9 mouse cellular contexts compared by ENCODE assay signal in genomic region chr1:172550551-172550951, GRCm38 (mm10). TPM values are rescaled to one million over a fixed set of nuclear protein-coding genes. Genes with fewer than 3 reads are reported as not detected.
A peak's percentile ranks its signal among the peaks of the same experiment; 100 is the strongest.
DNase-seq lines count a peak whose midpoint lies in the region; ATAC-seq lines count a peak whose summit lies in the region.
"Had no signal": no experiment of that assay in that cellular context is flagged by ENCODE, and none has a peak within 500 bp of the region (broad histone marks: within the 10 kb centered on the region; RNA-seq: fewer than 3 reads in every experiment).

No protein-coding gene starts in this region.

- peaks cover 47% of the 10 kb centered on the region for H3K27me3 ChIP-seq in liver, embryonic 12.5 days (replicated peaks)

- DNase-seq in adrenal gland, postnatal 10 days, result peak; percentile 48
- DNase-seq in adrenal gland, adult 8-10 months, result no peak
- peak; percentile 83 for DNase-seq in brain, adult 2 months (ENCODE audit: low read depth, low spot score)
- peak; percentile 77 for DNase-seq in heart, adult 8-10 months (ENCODE audit: low spot score)
- peak; percentile 49 for DNase-seq in kidney, adult 11 months
- DNase-seq in monocyte, adult 2 months (ENCODE audit: low read depth in 1 of 2, low spot score in 2 of 2), result peak; percentile 21 to 48
- DNase-seq in spleen, postnatal 4 days (ENCODE audit: low spot score in 2 of 2), result peak; percentile 54 to 73

- H3K9ac ChIP-seq in liver, embryonic 12.5 days, result no peak overlapping the region

- peak overlapping the region; percentile 51 for H3K4me2 ChIP-seq in liver, embryonic 12.5 days

- WGBS in liver, embryonic 12.5 days (ENCODE audit: insufficient replicate concordance), result 1% methylated on average over 8 of the region's 8 CpGs

- no peak overlapping the region for H3K27ac ChIP-seq in liver, embryonic 12.5 days

- peak overlapping the region; percentile 37 for H3K4me3 ChIP-seq in liver, embryonic 12.5 days

- H3K4me1 ChIP-seq in liver, embryonic 12.5 days, result peaks cover 10% of the 10 kb centered on the region; the same call in 1 of the 2 replicates

- no peaks in the 10 kb centered on the region for H3K36me3 ChIP-seq in liver, embryonic 12.5 days

- no peaks in the 10 kb centered on the region for H3K9me3 ChIP-seq in liver, embryonic 12.5 days (replicated peaks)

- no peak for ATAC-seq in liver, embryonic 12.5 days

RNA-seq across cellular contexts. Expression of gene Vsig8, which starts 5.2 kb away (rescaled TPM):
- total RNA-seq in adrenal gland, postnatal 10 days (2021), result under 1 TPM; 0.24 to 0.30 TPM
- 1 to 10 TPM in 1 of 4 experiments, under 1 TPM in 2, not detected in 1; 0.38 to 1.1 (median 0.43) TPM for total RNA-seq in adrenal gland, adult 8-10 months (2022)
- total RNA-seq in heart, adult 8-10 months (2022), result not detected
- not detected in 2 replicates for polyA plus RNA-seq in liver, embryonic 12.5 days (2016; fragmentation: Nextera tagmentation; extraction: Ambion mirVana)

RNA-seq across cellular contexts. Expression of gene Cfap45, which starts 29.9 kb away (rescaled TPM):
- 1 to 10 TPM in 1 of 2 experiments, under 1 TPM in 1; 0.96 to 2.6 TPM for total RNA-seq in adrenal gland, postnatal 10 days (2021)
- total RNA-seq in adrenal gland, adult 8-10 months (2022), result under 1 TPM; 0.17 to 0.62 (median 0.36) TPM
- under 1 TPM; 0.19 to 0.98 (median 0.46) TPM for total RNA-seq in heart, adult 8-10 months (2022)
- 0.55 and 0.79 TPM in 2 replicates for polyA plus RNA-seq in liver, embryonic 12.5 days (2016; fragmentation: Nextera tagmentation; extraction: Ambion mirVana)

RNA-seq across cellular contexts. Expression of gene Slamf8, which starts 39.8 kb away (rescaled TPM):
- total RNA-seq in adrenal gland, postnatal 10 days (2021), result under 1 TPM in 1 of 2 experiments, not detected in 1; 0.58 TPM
- 1 to 10 TPM in 1 of 4 experiments, under 1 TPM in 3; 0.17 to 1.1 (median 0.89) TPM for total RNA-seq in adrenal gland, adult 8-10 months (2022)
- under 1 TPM; 0.16 to 0.31 (median 0.24) TPM for total RNA-seq in heart, adult 8-10 months (2022)
- not detected in 2 replicates for polyA plus RNA-seq in liver, embryonic 12.5 days (2016; fragmentation: Nextera tagmentation; extraction: Ambion mirVana)
- total RNA-seq: layer of hippocampus, adult 18-20 months had no signal

RNA-seq across cellular contexts. Expression of gene Tagln2, which starts 50.7 kb away (rescaled TPM):
- 100 to 1,000 TPM; 120 to 138 TPM for total RNA-seq in adrenal gland, postnatal 10 days (2021)
- total RNA-seq in adrenal gland, adult 8-10 months (2022), result 10 to 100 TPM; 68.5 to 90.2 (median 77.9) TPM
- 10 to 100 TPM; 37.8 to 77.3 (median 50.1) TPM for total RNA-seq in heart, adult 8-10 months (2022)
- 177 and 178 TPM in 2 replicates for polyA plus RNA-seq in liver, embryonic 12.5 days (2016; fragmentation: Nextera tagmentation; extraction: Ambion mirVana)

RNA-seq across cellular contexts. Expression of gene Fcrl6, which starts 51.8 kb away (rescaled TPM):
- not detected for total RNA-seq in adrenal gland, postnatal 10 days (2021)
- not detected for total RNA-seq in adrenal gland, adult 8-10 months (2022)
- not detected for total RNA-seq in heart, adult 8-10 months (2022)
- not detected in 2 replicates for polyA plus RNA-seq in liver, embryonic 12.5 days (2016; fragmentation: Nextera tagmentation; extraction: Ambion mirVana)
- total RNA-seq: layer of hippocampus, adult 18-20 months had no signal
